Mouse (Mus musculus): ENCODE measurements around the gene Aif1. TPM values are rescaled to one million over a fixed set of nuclear protein-coding genes. Genes with fewer than 3 reads are reported as not detected.

Aif1 gene
- total and polyA plus RNA-seq, 3 experiments, result 0.42 to 0.45 TPM; not detected in 1

GRCm38 (mm10) chr17:35164568-35165450 is 11.1 kb downstream of the Aif1 start, which contains the start of gene Prrc2a (continued):
- TF ChIP-seq CHD2 (IDR thresholded peaks at IDR 0.05; ENCODE audit: low read length) (no peak), MEF2A (IDR thresholded peaks at IDR 0.05; ENCODE audit: extremely low read depth, insufficient replicate concordance, low read depth, low read length, poor library complexity, severe bottlenecking) (no peak), POLR2AphosphoS2 (IDR thresholded peaks at IDR 0.05; ENCODE audit: low read length) (peak; percentile 51; the same call in 1 of the 2 replicates), MAZ (IDR thresholded peaks at IDR 0.05; ENCODE audit: low read depth, low read length) (peak; percentile 92; the same call in 1 of the 2 replicates)

- Histone ChIP-seq H3K4me3 (ENCODE audit: control insufficient read depth in 1 of 2, insufficient read depth in 1 of 2, low read depth in 2 of 2, low read length in 2 of 2) (peak overlapping the region; percentile 92 to 97), H3K9me3 (replicated peaks; ENCODE audit: insufficient read depth, low read length) (no peaks in the 10 kb centered on the region), H3K27me3 (ENCODE audit: control insufficient read depth in 1 of 2, insufficient read depth in 2 of 2, low read length in 2 of 2) (no peaks in the 10 kb centered on the region), H3K4me1 (ENCODE audit: control insufficient read depth in 1 of 2, insufficient read depth in 2 of 2, low read length in 2 of 2) (peaks cover 3 to 13% of the 10 kb centered on the region in 2 experiments; a peak in 3 of 4 replicates), H3K36me3 (ENCODE audit: control insufficient read depth in 1 of 2, insufficient read depth in 2 of 2, low read length in 2 of 2) (peaks cover 21 to 25% of the 10 kb centered on the region in 2 experiments), H3K9ac (ENCODE audit: control insufficient read depth, low read depth, low read length, poor library complexity, severe bottlenecking) (peak overlapping the region; percentile 81), H3K27ac (ENCODE audit: control insufficient read depth, low read depth, low read length) (peak overlapping the region; percentile 72), H3K79me2 (ENCODE audit: control insufficient read depth, insufficient read depth, low read length, poor library complexity) (peaks cover 54% of the 10 kb centered on the region)
- TF ChIP-seq UBTF (IDR thresholded peaks at IDR 0.05; ENCODE audit: borderline replicate concordance, insufficient read depth, low read depth, low read length), result no peak
- TF ChIP-seq POLR2A (IDR thresholded peaks at IDR 0.05; ENCODE audit: control insufficient read depth in 1 of 2, insufficient read depth in 1 of 2, low read depth in 1 of 2, low read length in 2 of 2, poor library complexity in 1 of 2), result 0 out of 4 replicates have a peak, but pooled peaks of 1 of the 2 experiments have one; percentile 54
- no peak for DNase-seq (ENCODE audit: low read depth, low spot score)
Measured at GRCm38 (mm10) chr17:35164218-35164567, 11.7 kb downstream of the Aif1 start.

DNA sequence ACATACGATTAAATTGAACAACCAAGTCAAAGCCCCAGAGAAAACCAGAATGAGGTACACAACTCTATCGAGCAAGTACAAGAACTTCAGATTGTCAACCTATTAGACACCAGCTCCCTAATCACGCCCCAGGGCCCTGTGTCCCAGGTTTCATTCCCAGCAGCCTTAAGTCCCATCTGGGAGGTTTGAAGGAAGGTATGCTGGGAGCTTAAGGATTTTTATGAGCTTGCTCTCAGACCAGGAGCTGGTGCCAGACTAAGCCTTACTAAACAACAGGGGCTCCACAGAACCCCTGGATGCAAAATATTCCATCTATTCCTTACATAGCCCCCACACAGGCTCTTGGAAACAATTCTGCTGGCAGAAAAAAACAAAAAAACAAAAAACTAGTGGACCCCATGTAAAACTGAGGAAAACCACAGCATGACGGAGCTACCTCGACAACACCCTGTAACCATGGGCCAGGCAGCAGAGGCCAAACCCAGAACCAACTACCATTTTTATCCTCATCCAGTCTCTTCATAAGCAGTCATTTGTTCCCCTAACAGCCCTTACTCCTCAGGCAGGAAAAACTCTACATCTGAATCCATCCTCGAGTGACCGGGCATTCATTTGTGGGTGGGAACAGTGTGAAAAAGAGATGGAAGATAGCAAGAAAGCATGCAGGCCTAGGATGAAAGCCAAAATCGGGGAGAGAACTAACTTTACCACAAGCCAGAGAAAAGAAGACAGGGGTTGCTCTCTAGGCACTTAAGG is 12.4 kb downstream of the Aif1 start:
- TF ChIP-seq HCFC1 (IDR thresholded peaks at IDR 0.05; ENCODE audit: low read depth, low read length) (0 out of 2 replicates have a peak, but pooled peaks have one; percentile 24), ZKSCAN1 (IDR thresholded peaks at IDR 0.05; ENCODE audit: low read depth, low read length) (no peak), GABPA (IDR thresholded peaks at IDR 0.05; ENCODE audit: low read depth, low read length) (no peak), SIN3A (IDR thresholded peaks at IDR 0.05; ENCODE audit: low read length) (peak; percentile 70), MAFK (IDR thresholded peaks at IDR 0.05; ENCODE audit: borderline replicate concordance, low read depth, low read length) (no peak), MXI1 (IDR thresholded peaks at IDR 0.05; ENCODE audit: low read depth, low read length) (peak; percentile 29; the same call in 1 of the 2 replicates), MAX (IDR thresholded peaks at IDR 0.05; ENCODE audit: low read length) (peak; percentile 37; the same call in 1 of the 2 replicates), USF2 (IDR thresholded peaks at IDR 0.05; ENCODE audit: borderline replicate concordance in 1 of 2, insufficient read depth in 1 of 2, low read depth in 1 of 2, low read length in 2 of 2) (no peak), CHD1 (IDR thresholded peaks at IDR 0.05; ENCODE audit: low read depth, low read length) (peak; percentile 93), CTCF (IDR thresholded peaks at IDR 0.05 in 2 of 3, conservative IDR thresholded peaks at IDR 0.05 in 1 of 3; ENCODE audit: control insufficient read depth in 1 of 3, insufficient read depth in 1 of 3, low read depth in 2 of 3, low read length in 3 of 3, poor library complexity in 1 of 3, severe bottlenecking in 1 of 3) (no peak)
- H3K27ac ChIP-seq (ENCODE audit: control insufficient read depth, low read depth, low read length), result peak overlapping the region; percentile 72
- peak overlapping the region; percentile 92 to 97 for H3K4me3 ChIP-seq (ENCODE audit: control insufficient read depth in 1 of 2, insufficient read depth in 1 of 2, low read depth in 2 of 2, low read length in 2 of 2)
- no peaks in the 10 kb centered on the region for H3K9me3 ChIP-seq (replicated peaks; ENCODE audit: insufficient read depth, low read length)
- DNase-seq (ENCODE audit: low read depth, low spot score), result no peak
- H3K79me2 ChIP-seq (ENCODE audit: control insufficient read depth, insufficient read depth, low read length, poor library complexity), result peaks cover 58% of the 10 kb centered on the region
- H3K27me3 ChIP-seq (ENCODE audit: control insufficient read depth in 1 of 2, insufficient read depth in 2 of 2, low read length in 2 of 2), result no peaks in the 10 kb centered on the region
- peaks cover 21 to 31% of the 10 kb centered on the region in 2 experiments for H3K36me3 ChIP-seq (ENCODE audit: control insufficient read depth in 1 of 2, insufficient read depth in 2 of 2, low read length in 2 of 2)
- H3K9ac ChIP-seq (ENCODE audit: control insufficient read depth, low read depth, low read length, poor library complexity, severe bottlenecking), result peak overlapping the region; percentile 81
- peaks cover 3 to 13% of the 10 kb centered on the region in 2 experiments; a peak in 3 of 4 replicates for H3K4me1 ChIP-seq (ENCODE audit: control insufficient read depth in 1 of 2, insufficient read depth in 2 of 2, low read length in 2 of 2)
